Mouse (Mus musculus) retina, postnatal 1 day (tissue): ENCODE measurements at regions not wholly inside any gene's neighbourhood (a gene's known extent, or its start where the extent isn't known, plus 50 kb on each side); places are given as distances from the start of the nearest gene placed in this dataset.

Source experiments
- DNase-seq: peaks from one replicate; pipeline ENCODE4 v3.0.0-alpha.2; 2012

- DNase-seq: no peak
These were observed 210.7 kb upstream of the Akirin2 start for GRCm38 (mm10) chr4:34340057-34340456.

GRCm38 (mm10) chr4:34371281-34372032, 179.3 kb upstream of the Akirin2 start:
- peak; percentile 8 for DNase-seq

GRCm38 (mm10) chr4:34386338-34386967, 164.3 kb upstream of the Akirin2 start:
- DNase-seq: no peak

DNA sequence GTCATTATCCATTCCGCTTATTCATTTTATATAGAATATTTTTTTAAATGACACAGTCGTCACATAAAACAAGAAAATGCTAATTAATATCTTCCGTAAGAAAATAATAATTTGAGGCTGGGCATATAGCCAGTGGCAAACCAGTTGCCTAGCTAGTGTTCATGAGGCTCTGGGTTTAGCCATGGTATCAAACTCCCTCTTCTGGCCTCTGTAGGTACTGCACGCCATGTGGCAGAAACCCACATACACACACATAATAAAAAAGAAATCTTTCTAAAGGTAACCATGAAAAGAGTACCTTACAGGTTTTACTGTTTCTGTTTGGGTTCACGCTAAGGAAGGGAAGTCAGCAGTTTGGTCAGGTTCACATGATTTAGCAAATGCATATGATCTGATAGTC, 159.2 kb upstream of the Akirin2 start:
- DNase-seq: peak; percentile 8

- no peak for DNase-seq
These were observed 147.7 kb upstream of the Akirin2 start for GRCm38 (mm10) chr4:34403061-34403460.

DNA sequence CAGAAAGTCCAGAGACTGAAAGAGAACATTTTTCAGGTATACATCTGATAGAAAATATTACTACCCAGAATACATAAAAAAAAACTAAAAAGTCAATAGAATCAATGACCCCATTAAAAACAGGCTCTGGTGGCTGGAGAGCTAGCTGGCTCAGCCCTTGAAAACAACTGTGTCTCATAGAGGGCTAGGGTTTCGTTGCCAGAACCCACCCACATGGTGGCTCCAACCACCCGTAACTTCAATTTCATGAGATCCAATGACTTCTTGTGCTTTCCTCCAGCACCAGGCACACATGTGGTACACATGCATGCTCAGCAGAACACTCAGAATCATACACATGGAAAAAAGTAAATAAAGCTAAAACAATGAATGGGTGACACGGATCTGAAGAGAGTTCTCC, 143.6 kb upstream of the Akirin2 start:
- no peak for DNase-seq

GRCm38 (mm10) chr4:34420970-34421369, 129.8 kb upstream of the Akirin2 start:
- DNase-seq: no peak

DNA sequence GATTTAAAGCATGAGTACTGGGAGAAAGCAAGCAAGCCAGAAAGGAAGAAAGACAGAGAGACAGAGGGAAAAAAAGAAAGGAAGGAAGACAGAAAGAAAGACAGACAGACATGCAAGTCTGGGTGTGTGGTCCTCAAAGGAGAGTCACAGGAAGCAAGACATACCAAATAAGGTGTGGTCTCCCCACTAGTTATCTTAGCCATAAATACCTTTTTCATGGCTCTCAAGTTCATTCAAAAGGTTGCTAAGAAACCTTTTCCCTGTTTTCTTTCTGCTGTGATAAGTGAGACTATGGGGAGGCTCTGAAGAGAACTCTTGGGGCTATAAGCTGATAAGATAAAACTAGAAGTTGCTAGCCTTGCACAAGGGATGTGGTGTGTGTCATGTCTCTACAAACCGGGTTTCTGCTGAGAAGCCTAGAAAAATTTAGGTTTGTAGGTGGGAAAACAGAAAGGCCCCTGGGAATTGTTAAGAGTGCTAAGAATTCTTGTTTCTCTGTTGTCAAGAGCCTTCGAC, 126.5 kb upstream of the Akirin2 start:
- DNase-seq: no peak

DNA sequence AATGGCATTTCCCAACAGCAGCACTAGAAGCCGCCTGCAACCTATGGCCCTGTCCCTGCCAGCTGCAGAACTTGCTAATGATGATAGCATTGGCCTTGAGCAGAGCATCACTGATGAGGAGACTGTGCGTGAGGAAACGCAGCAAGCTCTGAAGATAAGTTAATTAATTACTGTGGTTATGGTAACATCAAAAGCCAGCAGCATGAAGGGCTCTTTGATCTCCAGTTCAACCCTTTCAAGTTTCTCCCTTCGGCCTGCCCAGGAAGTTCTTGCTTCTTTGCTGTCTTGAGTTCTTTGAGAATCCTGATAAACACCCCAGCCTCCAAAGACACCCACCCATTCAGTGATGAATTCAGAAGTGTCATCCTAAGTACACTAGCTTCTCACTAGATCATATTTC, 121.7 kb upstream of the Akirin2 start:
- no peak for DNase-seq

DNA sequence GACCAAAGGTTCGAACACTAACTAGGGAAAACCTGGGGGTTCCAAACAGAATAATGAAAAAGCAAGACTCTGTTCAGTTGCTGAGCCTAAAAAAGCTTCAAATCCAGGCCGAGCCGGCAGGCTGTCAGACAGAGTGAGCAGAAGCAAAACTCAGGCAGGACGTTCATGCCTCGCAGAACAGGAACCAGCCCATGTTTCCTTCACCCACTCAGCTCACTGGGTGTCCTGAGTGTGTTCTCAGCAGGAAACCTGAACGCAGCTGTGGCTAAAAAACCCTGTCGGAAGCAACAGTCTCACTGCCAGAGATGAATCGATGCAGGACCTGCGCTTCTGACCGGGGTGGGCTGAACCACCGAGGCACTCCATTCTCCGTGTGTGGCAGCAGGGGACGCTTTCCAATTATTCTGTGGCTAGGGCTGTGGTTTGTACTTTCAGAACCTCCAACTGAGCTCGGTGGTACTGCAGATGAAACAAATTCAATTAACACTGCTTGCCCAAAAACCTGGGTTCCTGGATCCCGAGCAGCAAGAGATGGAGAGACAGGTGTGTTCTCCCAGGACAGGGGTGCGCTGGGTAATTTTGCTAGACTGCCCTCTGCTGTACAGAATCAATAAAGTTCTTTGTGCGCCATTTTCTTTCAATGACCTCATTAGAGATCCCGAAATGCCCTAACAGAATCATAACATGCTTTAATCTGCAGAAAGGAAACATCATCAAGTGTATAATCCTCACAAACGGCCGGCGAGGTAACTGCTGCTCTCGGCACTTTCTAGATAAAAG, 121.1 kb upstream of the Akirin2 start:
- no peak for DNase-seq

DNA sequence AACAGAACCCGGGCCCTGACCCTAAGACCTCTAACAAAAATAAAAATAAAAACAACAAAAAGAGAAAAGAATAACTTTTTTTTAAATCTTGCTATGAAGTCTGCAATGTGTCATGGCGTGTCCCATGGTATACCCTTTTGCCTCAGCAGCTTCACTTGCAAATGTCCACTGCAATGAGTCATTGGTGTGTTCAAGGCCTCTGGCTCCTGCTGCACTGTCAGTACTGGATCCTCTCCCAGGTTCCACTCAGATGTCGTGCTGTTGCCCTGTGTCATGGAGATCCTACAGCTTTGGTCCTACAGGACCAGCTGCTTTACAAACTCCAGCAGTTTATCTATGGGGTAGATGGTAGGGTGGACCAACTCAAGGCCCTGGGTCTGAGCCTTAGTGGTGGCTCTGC, 113.4 kb upstream of the Akirin2 start:
- DNase-seq: no peak

GRCm38 (mm10) chr4:34449582-34449981, 101.2 kb upstream of the Akirin2 start:
- no peak for DNase-seq

- no peak for DNase-seq
These were observed 88.1 kb upstream of the Akirin2 start for GRCm38 (mm10) chr4:34462591-34462990.

GRCm38 (mm10) chr4:34465845-34466244, 84.9 kb upstream of the Akirin2 start:
- DNase-seq: no peak

DNA sequence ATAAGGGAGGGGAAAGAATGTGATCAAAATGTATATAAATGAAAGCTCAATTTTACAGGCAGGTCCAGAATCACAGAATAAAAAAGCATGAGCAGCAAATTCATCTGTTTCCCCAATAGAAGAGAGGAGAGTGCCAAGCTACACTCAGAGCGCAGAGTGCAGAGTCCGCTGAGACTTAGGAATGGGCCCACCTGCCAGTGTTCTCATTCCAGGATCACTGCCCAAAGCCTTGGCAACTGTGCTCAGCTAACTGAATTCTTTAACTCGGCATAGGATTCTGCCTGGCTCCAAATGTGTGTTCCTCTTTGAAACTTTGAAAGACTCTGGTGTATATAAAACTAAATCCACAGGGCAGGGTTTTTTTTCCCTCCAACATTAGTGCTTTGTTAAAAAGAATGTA, 84.4 kb upstream of the Akirin2 start:
- DNase-seq: no peak

GRCm38 (mm10) chr4:34468096-34468495, 82.6 kb upstream of the Akirin2 start:
- no peak for DNase-seq

DNA sequence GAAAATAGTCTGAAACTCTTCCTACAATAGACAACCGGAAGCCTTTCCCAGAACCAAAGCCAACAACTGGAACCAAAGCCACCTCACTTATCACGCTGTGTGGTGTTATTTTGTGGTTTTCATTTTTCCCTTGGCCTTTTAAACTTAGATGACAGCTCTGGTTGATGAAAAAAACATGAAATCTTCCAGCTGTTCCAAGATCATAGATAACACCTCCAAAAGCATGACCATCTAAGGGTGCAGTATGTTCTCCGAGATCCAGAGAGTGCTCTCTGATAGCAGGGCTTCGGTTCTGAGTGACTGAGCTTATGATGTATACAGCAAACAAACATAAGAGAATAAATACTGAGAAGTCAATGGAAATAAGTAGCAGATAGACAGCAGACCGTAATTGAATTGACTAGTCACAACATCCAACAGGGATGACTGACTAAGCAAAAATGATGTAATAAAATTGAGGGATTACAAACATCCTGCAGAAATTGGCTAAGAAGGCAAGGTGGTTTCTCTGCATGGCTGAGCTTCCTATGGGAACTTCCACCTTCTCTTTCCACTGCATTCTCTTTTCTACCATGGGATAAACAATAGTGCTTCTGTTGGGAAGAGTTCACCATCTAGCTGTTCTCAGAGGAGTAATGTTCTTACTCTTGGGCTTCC, 74.8 kb upstream of the Akirin2 start:
- no peak for DNase-seq

DNA sequence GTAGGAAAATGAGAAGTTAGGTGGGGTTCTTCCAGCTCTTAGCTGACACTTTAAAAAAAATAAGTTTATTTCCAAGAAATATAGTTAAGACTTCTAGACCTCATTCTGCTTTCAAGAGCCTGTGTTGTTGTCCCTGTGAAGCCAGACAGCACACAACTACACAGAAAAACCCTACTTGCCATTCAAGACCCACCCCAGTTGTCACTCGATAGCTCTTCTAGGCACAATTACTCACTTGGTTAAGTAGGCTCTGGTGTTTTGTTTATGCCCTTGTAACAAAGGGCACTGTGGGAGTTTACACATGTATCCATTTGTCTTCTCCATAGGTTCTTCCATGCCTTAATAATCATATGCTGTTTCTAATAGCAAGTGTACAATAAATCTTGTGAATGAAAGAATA, 66.5 kb upstream of the Akirin2 start:
- DNase-seq: no peak

DNA sequence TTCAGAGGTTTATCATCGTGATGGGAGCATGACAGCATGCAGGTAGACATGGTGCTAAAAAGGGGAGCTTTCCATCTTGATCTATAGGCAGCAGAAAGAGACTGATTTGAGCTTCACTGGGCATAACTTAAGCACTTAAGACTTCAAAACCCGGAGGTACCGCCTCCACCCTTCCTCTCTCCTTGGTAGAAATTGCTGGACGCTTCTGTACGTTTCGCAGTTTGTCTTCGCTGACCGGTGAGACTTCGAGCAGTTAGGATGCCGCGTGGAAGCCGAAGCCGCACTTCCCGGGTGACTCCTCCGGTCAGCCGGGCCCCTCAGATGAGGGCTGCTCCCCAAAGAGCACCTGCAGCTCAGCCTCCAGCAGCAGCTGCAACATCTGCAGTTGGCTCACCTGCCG, 65.2 kb upstream of the Akirin2 start:
- no peak for DNase-seq

- DNase-seq: peak; percentile 6
These were observed 55.6 kb upstream of the Akirin2 start for GRCm38 (mm10) chr4:34494961-34495723.

DNA sequence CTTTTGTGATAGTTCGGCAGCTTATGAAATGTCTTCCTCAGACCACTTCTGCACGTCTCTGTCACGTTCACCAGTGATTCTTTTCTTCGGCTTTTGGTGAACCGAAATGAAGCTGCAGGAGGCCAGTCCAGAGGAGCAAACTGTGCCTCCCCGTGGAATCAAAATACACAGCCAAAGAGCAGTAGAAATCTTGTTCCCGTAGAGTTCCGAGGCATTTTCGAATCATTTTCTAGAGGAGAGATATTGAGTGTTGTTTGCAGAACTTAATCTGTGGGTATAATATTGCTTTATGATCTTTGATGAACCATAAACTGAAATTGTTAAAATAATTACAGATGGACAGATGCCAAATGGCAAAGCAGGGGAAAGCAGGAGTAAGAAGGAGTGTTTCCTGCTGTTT, 52.4 kb upstream of the Akirin2 start:
- DNase-seq: no peak

DNA sequence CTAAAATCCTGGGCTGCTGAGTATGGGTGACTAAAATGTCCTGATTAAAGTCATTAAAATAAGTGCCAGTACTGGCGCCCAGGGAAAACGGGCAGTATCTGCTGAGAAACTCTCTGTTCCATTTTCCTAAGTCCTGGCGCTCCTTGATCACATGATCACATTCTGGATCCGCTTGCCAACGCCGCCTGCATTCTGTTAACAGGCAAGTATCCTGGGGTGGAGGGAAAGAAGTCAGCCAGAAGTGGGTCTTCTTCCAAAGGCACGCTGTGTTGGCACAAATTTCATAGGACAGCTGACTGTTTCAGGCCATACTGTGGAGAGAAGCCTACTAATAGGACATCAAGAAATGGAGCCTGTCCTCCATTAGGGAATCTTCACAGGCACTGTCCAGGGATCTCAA, 52.0 kb upstream of the Akirin2 start:
- no peak for DNase-seq
